In genomic region chr19:38031144-38031543, GRCm38 (mm10) we compare ENCODE assay signal across 9 mouse cellular contexts. TPM values are rescaled to one million over a fixed set of nuclear protein-coding genes. Genes with fewer than 3 reads are reported as not detected.
DNase-seq lines count a peak whose midpoint lies in the region; ATAC-seq lines count a peak whose summit lies in the region.
"Had no signal": no experiment of that assay in that cellular context is flagged by ENCODE, and none has a peak within 500 bp of the region (broad histone marks: within the 10 kb centered on the region; RNA-seq: fewer than 3 reads in every experiment).

No protein-coding gene starts in this region.

- no peaks in the 10 kb centered on the region for H3K9me3 ChIP-seq in heart, embryonic 15.5 days (replicated peaks)
- no peaks in the 10 kb centered on the region for H3K9me3 ChIP-seq in midbrain, embryonic 13.5 days
- H3K9me3 ChIP-seq in midbrain, embryonic 10.5 days (replicated peaks), result no peaks in the 10 kb centered on the region
- H3K9me3 ChIP-seq in limb, embryonic 15.5 days, result no peaks in the 10 kb centered on the region

- H3K4me1 ChIP-seq in heart, embryonic 15.5 days (replicated peaks), result peaks cover 31% of the 10 kb centered on the region
- H3K4me1 ChIP-seq in midbrain, embryonic 13.5 days (replicated peaks), result no peaks in the 10 kb centered on the region
- H3K4me1 ChIP-seq in midbrain, embryonic 10.5 days, result peaks cover 20% of the 10 kb centered on the region
- peaks cover 25% of the 10 kb centered on the region for H3K4me1 ChIP-seq in limb, embryonic 15.5 days

- WGBS in heart, embryonic 15.5 days, result 44% methylated on average over 9 of the region's 9 CpGs
- 76% methylated on average over 9 of the region's 9 CpGs for WGBS in midbrain, embryonic 13.5 days
- WGBS in midbrain, embryonic 10.5 days, result 70% methylated on average over 9 of the region's 9 CpGs
- 65% methylated on average over 9 of the region's 9 CpGs for WGBS in limb, embryonic 15.5 days

- H3K4me2 ChIP-seq in heart, embryonic 15.5 days, result peak overlapping the region; percentile 22
- H3K4me2 ChIP-seq in midbrain, embryonic 13.5 days (replicated peaks), result peak overlapping the region; percentile 19; the same call in 1 of the 2 replicates
- H3K4me2 ChIP-seq in limb, embryonic 15.5 days, result 0 out of 2 replicates have a peak overlapping the region, but pooled peaks have one; percentile 26

- H3K4me3 ChIP-seq in heart, embryonic 15.5 days, result no peak overlapping the region
- H3K4me3 ChIP-seq in midbrain, embryonic 13.5 days (replicated peaks), result no peak overlapping the region
- H3K4me3 ChIP-seq in midbrain, embryonic 10.5 days, result no peak overlapping the region
- no peak overlapping the region for H3K4me3 ChIP-seq in limb, embryonic 15.5 days

- no peak overlapping the region for H3K27ac ChIP-seq in heart, embryonic 15.5 days
- no peak overlapping the region for H3K27ac ChIP-seq in midbrain, embryonic 13.5 days
- no peak overlapping the region for H3K27ac ChIP-seq in midbrain, embryonic 10.5 days (replicated peaks)
- H3K27ac ChIP-seq in limb, embryonic 15.5 days, result no peak overlapping the region

- no peak for DNase-seq in heart, adult 18-20 months
- DNase-seq in midbrain, embryonic 10.5 days (ENCODE audit: low spot score), result no peak
- DNase-seq in urinary bladder, adult 2 months (ENCODE audit: low spot score), result no peak
- no peak for DNase-seq in thymus, postnatal 0 days (ENCODE audit: low spot score)

- ATAC-seq in heart, embryonic 15.5 days (replicated peaks; ENCODE audit: insufficient number of reproducible peaks, insufficient read depth, low FRiP score, low read depth), result no peak
- ATAC-seq in midbrain, embryonic 13.5 days, result peak; percentile 25
- ATAC-seq in limb, embryonic 15.5 days (ENCODE audit: insufficient number of reproducible peaks, low FRiP score, low TSS enrichment, low read depth), result no peak
- no peak for ATAC-seq in inflammation-experienced regulatory T-cells, adult 6 months

- no peak overlapping the region for H3K9ac ChIP-seq in heart, embryonic 15.5 days
- no peak overlapping the region for H3K9ac ChIP-seq in midbrain, embryonic 13.5 days (replicated peaks)
- H3K9ac ChIP-seq in limb, embryonic 15.5 days, result no peak overlapping the region

- H3K27me3 ChIP-seq in heart, embryonic 15.5 days, result 0 out of 2 replicates have a peak, but pooled peaks cover 4% of the 10 kb centered on the region
- H3K27me3 ChIP-seq in midbrain, embryonic 13.5 days, result 0 out of 2 replicates have a peak, but pooled peaks cover 9% of the 10 kb centered on the region
- H3K27me3 ChIP-seq in midbrain, embryonic 10.5 days (ENCODE audit: low read depth, poor library complexity, severe bottlenecking), result no peaks in the 10 kb centered on the region
- H3K27me3 ChIP-seq in limb, embryonic 15.5 days, result no peaks in the 10 kb centered on the region

- no peaks in the 10 kb centered on the region for H3K36me3 ChIP-seq in heart, embryonic 15.5 days
- H3K36me3 ChIP-seq in midbrain, embryonic 13.5 days, result no peaks in the 10 kb centered on the region
- H3K36me3 ChIP-seq in midbrain, embryonic 10.5 days, result no peaks in the 10 kb centered on the region
- no peaks in the 10 kb centered on the region for H3K36me3 ChIP-seq in limb, embryonic 15.5 days

RNA-seq across cellular contexts. Expression of gene Myof, which starts 12.2 kb away (rescaled TPM):
- 5.5 and 7.8 TPM in 2 replicates for polyA plus RNA-seq in heart, embryonic 15.5 days (2015; fragmentation: Nextera tagmentation; extraction: Ambion mirVana)
- 10 to 100 TPM in 1 of 2 experiments, 1 to 10 TPM in 1; 5.6 to 13.0 TPM for total RNA-seq in heart, adult 18-20 months (2021)
- 1.3 and 1.6 TPM in 2 replicates for polyA plus RNA-seq in midbrain, embryonic 13.5 days (2015; fragmentation: Nextera tagmentation; extraction: Ambion mirVana)
- polyA plus RNA-seq in midbrain, embryonic 10.5 days (2016; fragmentation: Nextera tagmentation; extraction: Ambion mirVana), result 1.5 and 2.2 TPM in 2 replicates
- polyA plus RNA-seq in limb, embryonic 15.5 days (2015; fragmentation: Nextera tagmentation; extraction: Ambion mirVana), result 11.9 and 14.1 TPM in 2 replicates
- polyA plus RNA-seq in urinary bladder, adult 2 months (2012; rRNA removed), result 377 and 428 TPM in 2 replicates
- polyA plus RNA-seq in inflammation-experienced regulatory T-cells, adult 6 months (2017; shearing (Covaris generic)), result under 1 TPM in 1 of 3 experiments, not detected in 2; 0.35 TPM
- polyA plus RNA-seq in thymus, postnatal 0 days (2015; fragmentation: Nextera tagmentation; extraction: Ambion mirVana), result 4.1 and 5.1 TPM in 2 replicates

RNA-seq across cellular contexts. Expression of gene Cep55, which starts 23.7 kb away (rescaled TPM):
- 24.6 and 26.4 TPM in 2 replicates for polyA plus RNA-seq in heart, embryonic 15.5 days (2015; fragmentation: Nextera tagmentation; extraction: Ambion mirVana)
- under 1 TPM; 0.23 to 0.37 TPM for total RNA-seq in heart, adult 18-20 months (2021)
- 15.9 and 16.3 TPM in 2 replicates for polyA plus RNA-seq in midbrain, embryonic 13.5 days (2015; fragmentation: Nextera tagmentation; extraction: Ambion mirVana)
- polyA plus RNA-seq in midbrain, embryonic 10.5 days (2016; fragmentation: Nextera tagmentation; extraction: Ambion mirVana), result 49.2 and 49.5 TPM in 2 replicates
- polyA plus RNA-seq in limb, embryonic 15.5 days (2015; fragmentation: Nextera tagmentation; extraction: Ambion mirVana), result 18.4 and 19.9 TPM in 2 replicates
- polyA plus RNA-seq in urinary bladder, adult 2 months (2012; rRNA removed), result 1.8 and 2.1 TPM in 2 replicates
- polyA plus RNA-seq in inflammation-experienced regulatory T-cells, adult 6 months (2017; shearing (Covaris generic)), result 10 to 100 TPM in 1 of 3 experiments, 1 to 10 TPM in 2; 2.7 to 34.6 (median 3.6) TPM
- polyA plus RNA-seq in thymus, postnatal 0 days (2015; fragmentation: Nextera tagmentation; extraction: Ambion mirVana), result 34.3 and 35.5 TPM in 2 replicates
- total RNA-seq: gastrocnemius, adult 2 months had no signal

Comparison
In these comparisons a context has a peak if more than half of its experiments do, and no peak if none do; other contexts are left out.
1. RNA of gene Myof, which starts 12.2 kb away (polyA plus RNA-seq): 377 to 428 TPM in urinary bladder, adult 2 months; 11.9 to 14.1 TPM in limb, embryonic 15.5 days, 5.5 to 7.8 TPM in heart, embryonic 15.5 days, 4.1 to 5.1 TPM in thymus, postnatal 0 days, 1.3 to 1.6 TPM in midbrain, embryonic 13.5 days, 1.5 to 2.2 TPM in midbrain, embryonic 10.5 days and 0.35 TPM in inflammation-experienced regulatory T-cells, adult 6 months; every median in the first group is over 10 times any median in the second.
2. Peak in every context shown above with its lines, with median percentiles within 50 percentile points of each other: H3K4me2 ChIP-seq.